Mouse (Mus musculus) gastrocnemius, postnatal 14 days (tissue): ENCODE results near the gene Znrf1. TPM values are rescaled to one million over a fixed set of nuclear protein-coding genes. Genes with fewer than 3 reads are reported as not detected.

Experiments
- DNase-seq: peaks from one replicate; pipeline ENCODE4 v3.0.0; 2021; ENCODE audit warnings: mixed read lengths
- intact Hi-C: fragments of 180-260 bp; cut with DNase I; formaldehyde crosslinking; loops from one replicate; pipeline ENCODE4 v1.15.1; 2025; ENCODE audit warnings: low total_unique reads
- total RNA-seq, 2 experiments: library from RNA; stranded (reverse); gene quantifications; 2 replicates each; pipeline ENCODE4 v1.2.3; 2021

Znrf1 gene
- total RNA-seq, 2 experiments from 2014 or later: 46.3 to 47.2 TPM

GRCm38 (mm10) chr8:111528071-111528470 lies 7.8 kb upstream of the Znrf1 start:
- intact Hi-C loops: loop anchor here (5.0 kb wide), 1 partner anchor 94 kb away; no protein-coding TSS in a partner anchor
- DNase-seq: no peak

- intact Hi-C loops: no loop called here
- no peak for DNase-seq
Observed at GRCm38 (mm10) chr8:111531191-111531590, 4.7 kb upstream of the Znrf1 start.

- DNase-seq: no peak
- intact Hi-C loops: no loop called here
Observed at GRCm38 (mm10) chr8:111531621-111532020, 4.3 kb upstream of the Znrf1 start.

GRCm38 (mm10) chr8:111533503-111533902 lies 2.4 kb upstream of the Znrf1 start:
- intact Hi-C loops: no loop called here
- DNase-seq: no peak

- intact Hi-C loops: no loop called here
- no peak for DNase-seq
Observed at GRCm38 (mm10) chr8:111535491-111535890, 406 bp upstream of the Znrf1 start.

GRCm38 (mm10) chr8:111536978-111537764 lies 1.3 kb downstream of the Znrf1 start:
- intact Hi-C loops: loop anchor here (2.0 kb wide), 1 partner anchor 88 kb away; no protein-coding TSS in a partner anchor
- peak; percentile 31 for DNase-seq

- no peak for DNase-seq
- intact Hi-C loops: loop anchor here (2.0 kb wide), 1 partner anchor 87 kb away; no protein-coding TSS in a partner anchor
Observed at GRCm38 (mm10) chr8:111537765-111538158, 1.9 kb downstream of the Znrf1 start.

- intact Hi-C loops: no loop called here
- DNase-seq: peak; percentile 27
Observed at GRCm38 (mm10) chr8:111538194-111538593, 2.3 kb downstream of the Znrf1 start.

GRCm38 (mm10) chr8:111539422-111540076 lies 3.7 kb downstream of the Znrf1 start:
- intact Hi-C loops: no loop called here
- DNase-seq: no peak

GRCm38 (mm10) chr8:111543712-111544380 lies 7.9 kb downstream of the Znrf1 start:
- DNase-seq: no peak
- intact Hi-C loops: no loop called here

GRCm38 (mm10) chr8:111545406-111546156 lies 9.7 kb downstream of the Znrf1 start:
- intact Hi-C loops: no loop called here

GRCm38 (mm10) chr8:111547144-111547543 lies 11.2 kb downstream of the Znrf1 start:
- DNase-seq: no peak

More at GRCm38 (mm10) chr8:111545406-111546156, 9.7 kb downstream of the Znrf1 start:
- DNase-seq: no peak

GRCm38 (mm10) chr8:111548201-111548600 lies 12.3 kb downstream of the Znrf1 start:
- intact Hi-C loops: no loop called here
- no peak for DNase-seq

More at GRCm38 (mm10) chr8:111547144-111547543, 11.2 kb downstream of the Znrf1 start:
- intact Hi-C loops: no loop called here

- no peak for DNase-seq
- intact Hi-C loops: no loop called here
Observed at GRCm38 (mm10) chr8:111550002-111550870, 14.3 kb downstream of the Znrf1 start.

- no peak for DNase-seq
- intact Hi-C loops: no loop called here
Observed at GRCm38 (mm10) chr8:111551511-111552130, 15.7 kb downstream of the Znrf1 start.

GRCm38 (mm10) chr8:111561824-111562223 lies 25.9 kb downstream of the Znrf1 start:
- intact Hi-C loops: no loop called here
- DNase-seq: no peak

- no peak for DNase-seq
- intact Hi-C loops: no loop called here
Observed at GRCm38 (mm10) chr8:111562274-111562803, 26.4 kb downstream of the Znrf1 start.

GRCm38 (mm10) chr8:111563075-111563474 lies 27.2 kb downstream of the Znrf1 start:
- intact Hi-C loops: no loop called here
- DNase-seq: no peak
